Mouse (Mus musculus) spleen, postnatal 36 days (tissue): ENCODE measurements around the gene Nrbf2.

Experiments
- DNase-seq, 2 experiments: peaks; one replicate each; pipeline ENCODE4 v3.0.0; 2022; ENCODE audit warnings: low spot score in 2 of 2, mixed read lengths in 1 of 2

The Nrbf2 gene

GRCm38 (mm10) chr10:67285176-67285814 lies at the start of gene Nrbf2:
Gene Nrbf2 (minus strand): TSS chr10:67285305.
- DNase-seq: peak; percentile 84 to 86

DNA sequence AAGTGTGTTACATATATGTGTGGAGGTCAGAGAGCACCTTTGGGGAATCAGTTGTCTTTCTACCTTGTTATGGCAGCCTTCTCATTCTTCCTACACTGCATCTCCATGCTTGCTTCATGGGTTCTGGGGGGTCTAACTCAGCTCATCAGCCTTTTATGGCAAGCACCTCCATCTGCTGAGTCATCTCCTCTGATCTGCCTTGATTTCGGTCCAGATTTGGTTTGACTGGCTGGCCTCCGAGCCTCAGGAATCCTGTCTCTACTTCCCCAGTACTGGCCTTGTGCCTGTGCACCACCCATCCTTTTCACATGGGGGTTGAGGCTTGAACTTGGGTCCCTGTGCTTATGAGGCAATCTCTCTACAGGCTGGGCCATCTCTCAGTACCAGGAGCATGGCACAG lies 45.5 kb upstream of the Nrbf2 start:
- DNase-seq: no peak

GRCm38 (mm10) chr10:67329661-67330060 lies 44.6 kb upstream of the Nrbf2 start:
- DNase-seq: no peak

DNA sequence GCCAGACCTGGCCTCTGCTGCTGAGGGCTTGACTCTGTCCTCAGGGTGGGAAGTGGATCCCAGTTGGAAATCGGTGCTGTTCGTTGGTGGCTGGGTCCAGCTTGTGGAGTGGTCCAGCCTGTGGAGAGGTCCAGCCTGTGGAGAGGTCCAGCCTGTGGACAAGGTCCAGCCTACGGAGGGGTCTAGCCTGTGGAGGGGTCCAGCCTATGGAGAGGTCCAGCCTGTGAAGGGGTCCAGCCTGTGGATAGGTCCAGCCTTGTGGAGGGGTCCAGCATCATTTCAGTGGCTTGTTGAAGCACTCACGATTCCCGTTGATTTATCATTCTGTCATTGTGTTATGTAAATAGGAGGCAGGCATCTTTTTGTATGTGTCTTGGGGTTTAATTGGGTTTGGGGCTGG lies 43.1 kb upstream of the Nrbf2 start:
- no peak for DNase-seq

GRCm38 (mm10) chr10:67324036-67324435 lies 38.9 kb upstream of the Nrbf2 start:
- no peak for DNase-seq

GRCm38 (mm10) chr10:67321396-67321795 lies 36.3 kb upstream of the Nrbf2 start:
- no peak for DNase-seq

DNA sequence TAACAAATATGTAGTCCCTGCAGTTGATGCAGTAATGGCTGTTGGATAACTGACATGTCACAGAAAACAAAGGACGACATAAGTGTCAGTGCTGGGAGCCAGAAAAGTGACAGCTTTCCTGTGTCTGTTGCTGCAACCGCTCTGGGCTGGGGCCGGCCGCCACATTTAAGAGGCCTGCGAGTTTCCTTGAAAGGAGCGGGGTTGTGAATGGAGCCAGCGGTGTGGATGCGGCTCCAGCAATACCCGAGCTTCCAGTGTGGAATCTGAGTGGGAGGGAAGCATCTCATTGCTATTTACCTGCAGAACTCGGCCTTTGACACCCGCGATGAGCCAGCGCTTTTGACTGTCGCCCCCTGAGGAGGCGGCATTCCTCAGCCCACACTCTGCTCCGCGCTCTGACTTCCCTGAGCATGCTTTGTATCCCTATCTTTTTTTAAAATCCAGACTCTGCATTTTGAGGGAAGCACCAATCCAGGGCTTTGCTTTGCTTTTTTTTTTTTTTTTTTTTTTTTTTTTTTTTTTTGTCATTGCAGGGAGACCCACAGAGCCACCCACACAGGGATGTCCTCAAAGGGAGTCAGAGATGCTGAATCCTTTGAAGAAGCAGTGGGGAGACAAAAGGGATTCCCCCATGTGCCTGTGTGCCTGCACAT lies 35.2 kb upstream of the Nrbf2 start:
- DNase-seq: no peak

GRCm38 (mm10) chr10:67319016-67319725 lies 34.1 kb upstream of the Nrbf2 start:
- no peak for DNase-seq

- DNase-seq: no peak
These were observed 32.9 kb upstream of the Nrbf2 start for GRCm38 (mm10) chr10:67317931-67318460.

DNA sequence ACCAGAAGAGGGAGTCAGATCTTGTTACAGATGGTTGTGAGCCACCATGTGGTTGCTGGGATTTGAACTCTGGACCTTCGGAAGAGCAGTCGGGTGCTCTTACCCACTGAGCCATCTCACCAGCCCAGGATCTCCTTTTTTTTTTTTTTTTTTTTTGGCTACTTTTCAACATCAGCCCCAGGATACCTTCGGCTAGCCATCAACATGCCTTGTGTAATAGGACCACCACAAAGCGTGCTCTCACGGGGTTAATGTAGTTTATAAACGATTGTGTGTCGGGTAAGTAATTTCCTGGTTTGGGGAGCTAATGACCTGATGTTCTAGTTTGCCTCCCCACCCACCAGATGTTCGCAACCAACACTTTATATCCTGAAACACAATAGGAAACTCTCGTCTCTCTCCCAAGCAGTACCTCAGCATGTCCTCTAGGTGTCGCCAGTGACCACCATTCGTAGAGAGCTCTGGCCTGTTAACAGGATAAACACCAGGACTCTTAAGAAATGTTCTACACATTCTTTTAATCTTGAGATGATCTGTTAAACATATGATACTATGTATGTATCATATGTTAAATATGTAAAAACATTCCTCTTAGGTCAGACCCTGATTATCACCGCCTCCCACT lies 29.8 kb upstream of the Nrbf2 start:
- DNase-seq: peak in 1 of 2 experiments; percentile 34

DNA sequence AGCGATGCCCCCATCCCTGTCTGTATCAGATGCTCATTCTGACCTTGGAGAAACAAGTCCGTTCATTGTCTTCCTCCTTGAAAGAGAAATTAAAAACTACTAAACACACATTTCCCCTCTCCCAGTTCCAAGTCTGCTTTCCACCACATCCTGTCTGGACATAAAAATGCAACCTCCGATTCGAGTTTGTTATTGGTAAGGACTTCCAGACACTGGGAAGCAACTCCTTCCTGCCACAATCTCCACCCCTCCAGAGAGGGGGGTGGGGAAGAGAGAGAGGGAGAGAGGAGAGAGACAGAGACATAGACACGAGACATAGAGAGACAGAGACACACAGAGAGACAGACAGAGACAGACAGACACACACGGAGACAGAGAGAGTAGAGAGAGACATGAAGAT lies 27.4 kb upstream of the Nrbf2 start:
- DNase-seq: no peak

DNA sequence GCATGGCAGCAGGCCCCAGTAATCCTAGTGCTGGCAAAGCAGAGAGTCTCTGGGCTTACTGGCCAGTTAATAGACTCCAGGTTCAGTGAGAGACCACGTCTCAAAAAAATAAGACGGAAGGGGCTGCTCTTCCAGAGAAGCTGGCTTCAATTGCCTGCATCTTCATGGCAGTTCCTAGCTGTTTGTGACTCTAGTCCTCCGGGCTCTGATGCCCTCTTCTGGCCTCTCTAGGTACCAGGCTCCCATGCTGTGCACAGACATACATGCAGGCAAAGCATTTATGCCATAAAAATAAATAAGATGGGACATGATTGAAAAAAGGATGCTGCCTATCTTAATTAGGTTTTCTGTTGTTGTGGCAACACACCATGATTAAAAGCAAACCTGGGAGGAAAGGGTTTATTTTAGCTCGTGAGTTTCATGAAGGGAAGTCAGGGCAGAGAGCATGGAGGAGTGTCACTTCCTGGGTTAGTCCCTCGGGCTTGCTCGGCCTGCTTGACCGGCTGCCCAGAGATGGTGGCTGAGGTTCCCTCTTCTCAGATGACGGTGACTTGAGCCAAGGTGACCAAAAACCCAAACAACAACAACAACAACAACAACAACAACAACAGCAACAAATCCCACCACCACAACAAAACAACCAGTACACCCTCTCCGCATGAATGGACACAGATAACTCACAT lies 26.3 kb upstream of the Nrbf2 start:
- peak; percentile 48 to 50 for DNase-seq

GRCm38 (mm10) chr10:67309483-67310138 lies 24.5 kb upstream of the Nrbf2 start:
- no peak for DNase-seq

DNA sequence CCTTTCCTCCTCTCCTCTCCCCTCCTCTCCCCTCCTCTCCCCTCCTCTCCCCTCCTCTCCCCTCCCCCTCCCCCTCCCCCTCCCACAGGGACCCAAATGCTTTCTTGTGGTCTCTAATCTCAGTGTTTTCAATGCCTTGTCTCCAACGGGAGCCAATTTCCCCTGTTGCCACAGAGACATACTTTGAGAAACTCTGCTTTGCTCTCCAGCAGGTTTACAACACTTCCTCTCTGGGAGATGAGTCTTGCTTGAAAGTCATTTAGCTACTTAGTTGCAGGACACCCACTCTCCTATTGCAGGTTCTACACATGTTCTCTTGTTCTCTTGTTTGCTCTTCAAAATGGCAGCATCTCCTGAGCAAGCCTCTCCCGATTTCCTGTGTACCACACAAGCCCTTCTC lies 17.2 kb upstream of the Nrbf2 start:
- DNase-seq: no peak

- DNase-seq: no peak
These were observed 15.9 kb upstream of the Nrbf2 start for GRCm38 (mm10) chr10:67301046-67301445.

DNA sequence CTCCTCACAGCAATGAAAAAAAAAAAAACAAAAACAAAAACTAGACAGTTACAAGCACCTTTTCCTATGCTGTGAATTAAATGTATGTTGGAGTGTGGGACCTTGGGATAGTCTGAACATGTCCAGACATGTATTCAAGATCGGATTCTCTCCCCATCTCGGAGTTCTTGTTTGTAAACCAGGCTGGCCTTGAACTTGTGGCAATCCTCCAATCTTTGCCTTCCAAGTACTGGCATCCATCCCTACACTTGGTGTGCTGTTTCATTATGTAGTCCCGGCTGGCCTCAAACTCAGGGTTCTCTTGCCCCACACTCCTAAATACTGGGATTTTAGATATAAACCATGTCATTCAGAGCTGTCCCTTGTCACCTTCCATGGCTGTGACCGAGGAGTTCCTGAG lies 14.2 kb upstream of the Nrbf2 start:
- DNase-seq: no peak

- DNase-seq: no peak
These were observed 13.8 kb upstream of the Nrbf2 start for GRCm38 (mm10) chr10:67298856-67299255.

DNA sequence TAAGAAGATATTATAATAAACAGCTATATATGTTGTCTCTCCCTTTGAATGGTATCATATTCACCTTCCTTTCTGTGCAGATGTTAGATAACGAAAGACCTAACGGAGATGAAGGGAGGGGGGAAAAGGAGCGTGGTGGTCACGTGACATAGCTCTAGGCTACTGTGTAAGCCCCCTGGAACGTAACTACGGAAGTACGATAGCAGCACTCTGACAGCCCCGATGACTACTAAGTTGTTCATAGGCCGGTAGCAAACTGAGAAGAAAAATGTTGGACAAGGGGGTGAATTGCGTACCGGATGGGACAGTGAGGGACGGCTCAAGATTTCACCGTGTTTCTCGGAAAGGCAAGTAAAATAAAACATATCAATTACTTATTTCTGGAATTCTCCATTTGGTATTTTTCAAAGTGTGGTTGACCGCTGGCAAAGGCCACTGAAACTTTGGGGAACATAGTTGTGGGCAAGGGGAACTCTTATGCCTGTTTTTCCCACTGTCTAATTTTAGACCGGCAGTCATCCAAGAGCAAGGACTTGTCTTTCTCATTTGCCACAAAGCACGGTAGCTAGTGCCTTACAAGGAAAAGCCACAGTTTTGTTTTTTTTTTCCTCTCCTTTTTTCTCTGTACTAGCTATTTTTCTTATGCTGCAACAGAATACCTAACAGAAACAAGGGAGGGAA lies 12.2 kb upstream of the Nrbf2 start:
- DNase-seq: no peak

- no peak for DNase-seq
These were observed 11.5 kb upstream of the Nrbf2 start for GRCm38 (mm10) chr10:67296482-67297152.

- DNase-seq: no peak
These were observed 10.9 kb upstream of the Nrbf2 start for GRCm38 (mm10) chr10:67295938-67296466.
